In genomic region chr3:147990831-147991230, GRCm38 (mm10) we compare ENCODE assay signal across 11 mouse cellular contexts.
DNase-seq lines count a peak whose midpoint lies in the region; ATAC-seq and TF ChIP-seq lines count a peak whose summit lies in the region.
"Had no signal": no experiment of that assay in that cellular context is flagged by ENCODE, and none has a peak within 500 bp of the region (broad histone marks: within the 10 kb centered on the region; RNA-seq: fewer than 3 reads in every experiment).

No protein-coding gene starts in this region.

- no peak for DNase-seq in layer of hippocampus, adult 2 months (ENCODE audit: low spot score in 2 of 2)
- DNase-seq in layer of hippocampus, adult 9-10 months (ENCODE audit: low spot score): no peak
- no peak for DNase-seq in hindbrain, embryonic 14.5 days (ENCODE audit: low spot score)
- DNase-seq in midbrain, postnatal 0 days (ENCODE audit: low spot score): no peak
- no peak for DNase-seq in right cerebral cortex, adult 18-20 months
- DNase-seq in testis, postnatal 10 days (ENCODE audit: low spot score): no peak
- DNase-seq: adrenal gland, postnatal 36 days; cerebellum, postnatal 36 days had no signal

- peak overlapping the region; percentile 47 for H3K4me2 ChIP-seq in embryonic facial prominence, embryonic 15.5 days (replicated peaks)
- H3K4me2 ChIP-seq in hindbrain, embryonic 14.5 days (replicated peaks): peak overlapping the region; percentile 30
- H3K4me2 ChIP-seq in midbrain, postnatal 0 days (ENCODE audit: low read depth, low read length, poor library complexity, severe bottlenecking): peak overlapping the region; percentile 47

- 12% methylated on average over 10 of the region's 10 CpGs for WGBS in embryonic facial prominence, embryonic 15.5 days
- WGBS in hindbrain, embryonic 14.5 days: 49% methylated on average over 10 of the region's 10 CpGs
- WGBS in midbrain, postnatal 0 days: 12% methylated on average over 10 of the region's 10 CpGs

- no peaks in the 10 kb centered on the region for H3K36me3 ChIP-seq in embryonic facial prominence, embryonic 15.5 days
- H3K36me3 ChIP-seq in hindbrain, embryonic 14.5 days (replicated peaks; ENCODE audit: control insufficient read depth, insufficient read depth): no peaks in the 10 kb centered on the region
- no peaks in the 10 kb centered on the region for H3K36me3 ChIP-seq in midbrain, postnatal 0 days (ENCODE audit: insufficient read depth, low read length)

- peaks cover 6% of the 10 kb centered on the region; the same call in 1 of the 2 replicates for H3K4me1 ChIP-seq in embryonic facial prominence, embryonic 15.5 days
- H3K4me1 ChIP-seq in hindbrain, embryonic 14.5 days (replicated peaks; ENCODE audit: control insufficient read depth, insufficient read depth, low read length): 0 out of 2 replicates have a peak, but pooled peaks cover 7% of the 10 kb centered on the region
- H3K4me1 ChIP-seq in midbrain, postnatal 0 days (ENCODE audit: insufficient read depth, low read length): no peaks in the 10 kb centered on the region

- H3K9ac ChIP-seq in embryonic facial prominence, embryonic 15.5 days: no peak overlapping the region
- no peak overlapping the region for H3K9ac ChIP-seq in hindbrain, embryonic 14.5 days
- 0 out of 2 replicates have a peak overlapping the region, but pooled peaks have one; percentile 1 for H3K9ac ChIP-seq in midbrain, postnatal 0 days (replicated peaks; ENCODE audit: low read length, poor library complexity, severe bottlenecking)
- H3K9ac ChIP-seq: liver, embryonic 14.5 days had no signal

- no peak for TF ChIP-seq CTCF in layer of hippocampus, adult 2 months (conservative IDR thresholded peaks at IDR 0.05)
- no peak for TF ChIP-seq CTCF in midbrain, postnatal 0 days (IDR thresholded peaks at IDR 0.05)

- no peaks in the 10 kb centered on the region for H3K9me3 ChIP-seq in embryonic facial prominence, embryonic 15.5 days (replicated peaks)
- H3K9me3 ChIP-seq in hindbrain, embryonic 14.5 days (ENCODE audit: control insufficient read depth, low read length): no peaks in the 10 kb centered on the region
- H3K9me3 ChIP-seq in midbrain, postnatal 0 days (ENCODE audit: low read length): no peaks in the 10 kb centered on the region

- H3K27ac ChIP-seq in layer of hippocampus, adult 2 months: no peak overlapping the region
- no peak overlapping the region for H3K27ac ChIP-seq in embryonic facial prominence, embryonic 15.5 days (replicated peaks)
- H3K27ac ChIP-seq in hindbrain, embryonic 14.5 days: no peak overlapping the region
- H3K27ac ChIP-seq in midbrain, postnatal 0 days (ENCODE audit: low read depth, low read length): no peak overlapping the region
- H3K27ac ChIP-seq: liver, embryonic 14.5 days had no signal

- H3K4me3 ChIP-seq in layer of hippocampus, adult 2 months: peak overlapping the region; percentile 10; the same call in 1 of the 2 replicates
- peak overlapping the region; percentile 32 for H3K4me3 ChIP-seq in embryonic facial prominence, embryonic 15.5 days (replicated peaks)
- peak overlapping the region; percentile 13; the same call in 1 of the 2 replicates for H3K4me3 ChIP-seq in hindbrain, embryonic 14.5 days (replicated peaks; ENCODE audit: low read length)
- peak overlapping the region; percentile 22 for H3K4me3 ChIP-seq in midbrain, postnatal 0 days (ENCODE audit: low read depth, low read length)
- H3K4me3 ChIP-seq: myocyte had no signal

- H3K27me3 ChIP-seq in embryonic facial prominence, embryonic 15.5 days: no peaks in the 10 kb centered on the region
- H3K27me3 ChIP-seq in hindbrain, embryonic 14.5 days (ENCODE audit: control insufficient read depth, insufficient read depth, low read length): no peaks in the 10 kb centered on the region
- no peaks in the 10 kb centered on the region for H3K27me3 ChIP-seq in midbrain, postnatal 0 days (ENCODE audit: insufficient read depth, low read length)

- ATAC-seq in embryonic facial prominence, embryonic 15.5 days (ENCODE audit: insufficient number of reproducible peaks, low FRiP score, low TSS enrichment, low read depth): no peak
- ATAC-seq in hindbrain, embryonic 14.5 days (ENCODE audit: low FRiP score): no peak
- no peak for ATAC-seq in midbrain, postnatal 0 days (ENCODE audit: low FRiP score)
